Mouse (Mus musculus) neural tube, embryonic 11.5 days (tissue): ENCODE results near the gene Uspl1. TPM values are rescaled to one million over a fixed set of nuclear protein-coding genes. Genes with fewer than 3 reads are reported as not detected.

Source experiments
- ATAC-seq: fragments of 200-750 bp; cut with Nextera tagmentation; 2 replicates; pipeline ENCODE4 v1.8.0; 2017; ENCODE audit warnings: moderate number of reproducible peaks, mild to moderate bottlenecking, moderate TSS enrichment, moderate library complexity; ENCODE audit not compliant: insufficient read depth, low FRiP score, low TSS enrichment
- DNase-seq: peaks from one replicate; pipeline ENCODE4 v3.0.0-alpha.2; 2015; ENCODE audit warnings: low spot score
- H3K27ac ChIP-seq: fragments of 300-500 bp; sonication (generic); 2 replicates; pipeline ENCODE4 v1.5.1; 2014; ENCODE audit warnings: low read depth, mild to moderate bottlenecking, low read length
- H3K27me3 ChIP-seq: fragments of 300-500 bp; sonication (generic); 2 replicates; pipeline ENCODE4 v1.6.1; 2014; ENCODE audit warnings: mild to moderate bottlenecking, low read length, mixed read lengths; ENCODE audit not compliant: control insufficient read depth, insufficient read depth
- H3K36me3 ChIP-seq: fragments of 300-500 bp; sonication (generic); 2 replicates; pipeline ENCODE4 v1.6.1; 2014; ENCODE audit warnings: mild to moderate bottlenecking, low read length, moderate library complexity, mixed read lengths; ENCODE audit not compliant: control insufficient read depth, insufficient read depth
- H3K4me1 ChIP-seq: fragments of 300-500 bp; sonication (generic); 2 replicates; pipeline ENCODE4 v1.6.1; 2014; ENCODE audit warnings: low read length, mixed read lengths; ENCODE audit not compliant: control insufficient read depth, insufficient read depth
- H3K4me2 ChIP-seq: fragments of 300-500 bp; sonication (generic); 2 replicates; pipeline ENCODE4 v1.6.1; 2014; ENCODE audit warnings: low read depth, mild to moderate bottlenecking, moderate library complexity
- H3K4me3 ChIP-seq: fragments of 300-500 bp; sonication (generic); 2 replicates; pipeline ENCODE4 v1.5.1; 2014; ENCODE audit warnings: low read depth, low read length
- H3K9ac ChIP-seq: fragments of 300-500 bp; sonication (generic); 2 replicates; pipeline ENCODE4 v1.6.1; 2014; ENCODE audit warnings: mild to moderate bottlenecking, low read length
- H3K9me3 ChIP-seq: fragments of 300-500 bp; sonication (generic); 2 replicates; pipeline ENCODE4 v1.6.1; 2016; ENCODE audit warnings: low read length; ENCODE audit not compliant: control insufficient read depth
- WGBS: fragments of 180-500 bp; shearing (Covaris S2); extraction: QIAGEN DNeasy Blood & Tissue Kit; methylation state at CpG from one replicate; pipeline ENCODE4 v1.1.7; 2014; 5-methylcytosine and 5-hydroxymethylcytosine counted together
- polyA plus RNA-seq: library from polyadenylated mRNA; unstranded; fragments of >200 nt; fragmentation: Nextera tagmentation; extraction: Ambion mirVana; gene quantifications from 2 replicates; pipeline ENCODE4 v1.2.1, GENCODE M21; 2014

The Uspl1 gene
- polyA plus RNA-seq, 1 experiment from 2014 or later = 78.6 TPM

- no peak overlapping the region for H3K27ac ChIP-seq
- H3K36me3 ChIP-seq = no peaks in the 10 kb centered on the region
- no peak overlapping the region for H3K9ac ChIP-seq
- 93% methylated on average over 6 of the region's 6 CpGs for WGBS
- no peak overlapping the region for H3K4me3 ChIP-seq
- ATAC-seq (no peak), DNase-seq (no peak)
- H3K9me3 ChIP-seq = no peaks in the 10 kb centered on the region
- 0 out of 2 replicates have a peak, but pooled peaks cover 3% of the 10 kb centered on the region for H3K4me1 ChIP-seq
- H3K27me3 ChIP-seq = no peaks in the 10 kb centered on the region
- no peak overlapping the region for H3K4me2 ChIP-seq
Observed at GRCm38 (mm10) chr5:149175736-149176135, 8.4 kb upstream of the Uspl1 start.

- Histone ChIP-seq H3K27me3 (no peaks in the 10 kb centered on the region), H3K27ac (no peak overlapping the region)
- WGBS = 90% methylated on average over 5 of the region's 5 CpGs
Observed at GRCm38 (mm10) chr5:149178095-149178494, 6.1 kb upstream of the Uspl1 start.

GRCm38 (mm10) chr5:149179826-149180225 lies 4.3 kb upstream of the Uspl1 start:
- H3K27me3 ChIP-seq = no peaks in the 10 kb centered on the region
- no peak overlapping the region for H3K4me3 ChIP-seq
- no peaks in the 10 kb centered on the region for H3K4me1 ChIP-seq
- 81% methylated on average over 3 of the region's 3 CpGs for WGBS
- ATAC-seq (no peak), DNase-seq (no peak)
- H3K9ac ChIP-seq = no peak overlapping the region
- no peak overlapping the region for H3K27ac ChIP-seq
- H3K4me2 ChIP-seq = no peak overlapping the region
- no peaks in the 10 kb centered on the region for H3K9me3 ChIP-seq
- H3K36me3 ChIP-seq = no peaks in the 10 kb centered on the region

More at GRCm38 (mm10) chr5:149178095-149178494, 6.1 kb upstream of the Uspl1 start:
- H3K4me3 ChIP-seq = no peak overlapping the region
- no peak overlapping the region for H3K4me2 ChIP-seq
- no peaks in the 10 kb centered on the region for H3K4me1 ChIP-seq
- no peaks in the 10 kb centered on the region for H3K9me3 ChIP-seq
- no peak overlapping the region for H3K9ac ChIP-seq
- H3K36me3 ChIP-seq = no peaks in the 10 kb centered on the region
- no peak for ATAC-seq
- DNase-seq = no peak

- Histone ChIP-seq H3K9me3 (no peaks in the 10 kb centered on the region), H3K4me1 (peaks cover 9% of the 10 kb centered on the region), H3K27ac (no peak overlapping the region), H3K27me3 (no peaks in the 10 kb centered on the region), H3K9ac (no peak overlapping the region), H3K4me2 (no peak overlapping the region), H3K36me3 (no peaks in the 10 kb centered on the region), H3K4me3 (no peak overlapping the region)
- WGBS = 84% methylated on average over 5 of the region's 5 CpGs
- DNase-seq (no peak), ATAC-seq (no peak)
Observed at GRCm38 (mm10) chr5:149182186-149182870, 1.8 kb upstream of the Uspl1 start.

GRCm38 (mm10) chr5:149183122-149183521 lies 1.0 kb upstream of the Uspl1 start:
- no peak overlapping the region for H3K27ac ChIP-seq
- no peaks in the 10 kb centered on the region for H3K9me3 ChIP-seq
- H3K9ac ChIP-seq = peak overlapping the region; percentile 90; the same call in 1 of the 2 replicates
- no peak for DNase-seq
- no peaks in the 10 kb centered on the region for H3K27me3 ChIP-seq
- H3K4me1 ChIP-seq = peaks cover 9% of the 10 kb centered on the region
- H3K4me3 ChIP-seq = peak overlapping the region; percentile 82
- 44% methylated on average over 1 of the region's 1 CpGs for WGBS
- ATAC-seq = no peak
- peak overlapping the region; percentile 66 for H3K4me2 ChIP-seq
- H3K36me3 ChIP-seq = no peaks in the 10 kb centered on the region

- Histone ChIP-seq H3K27me3 (no peaks in the 10 kb centered on the region), H3K9me3 (no peaks in the 10 kb centered on the region), H3K36me3 (no peaks in the 10 kb centered on the region), H3K4me2 (peak overlapping the region; percentile 66), H3K9ac (peak overlapping the region; percentile 90), H3K4me1 (peaks cover 9% of the 10 kb centered on the region), H3K27ac (peak overlapping the region; percentile 94), H3K4me3 (peak overlapping the region; percentile 82)
- 0% methylated on average over 13 of the region's 13 CpGs for WGBS
- DNase-seq (no peak), ATAC-seq (no peak; the same call in 1 of the 2 replicates)
Observed at GRCm38 (mm10) chr5:149183721-149184103, 438 bp upstream of the Uspl1 start.

- H3K4me3 ChIP-seq = peak overlapping the region; percentile 82
- peak overlapping the region; percentile 77 for H3K4me2 ChIP-seq
- H3K9me3 ChIP-seq = no peaks in the 10 kb centered on the region
- H3K27ac ChIP-seq = peak overlapping the region; percentile 73
- no peaks in the 10 kb centered on the region for H3K27me3 ChIP-seq
- peak overlapping the region; percentile 75 for H3K9ac ChIP-seq
- WGBS = under 1% methylated on average over 20 of the region's 20 CpGs
- DNase-seq (no peak), ATAC-seq (peak; percentile 14)
- peaks cover 5% of the 10 kb centered on the region for H3K36me3 ChIP-seq
- H3K4me1 ChIP-seq = peaks cover 9% of the 10 kb centered on the region
Observed at GRCm38 (mm10) chr5:149184844-149185186, 665 bp downstream of the Uspl1 start.

- Histone ChIP-seq H3K4me2 (peak overlapping the region; percentile 77), H3K4me1 (peaks cover 9% of the 10 kb centered on the region), H3K9me3 (no peaks in the 10 kb centered on the region), H3K36me3 (peaks cover 7% of the 10 kb centered on the region), H3K9ac (peak overlapping the region; percentile 75; the same call in 1 of the 2 replicates), H3K27me3 (no peaks in the 10 kb centered on the region), H3K27ac (no peak overlapping the region), H3K4me3 (peak overlapping the region; percentile 82)
- WGBS = 87% methylated on average over 3 of the region's 3 CpGs
- DNase-seq (no peak), ATAC-seq (no peak)
Observed at GRCm38 (mm10) chr5:149185806-149186205, 1.7 kb downstream of the Uspl1 start.

GRCm38 (mm10) chr5:149190160-149190559 lies 6.0 kb downstream of the Uspl1 start:
- DNase-seq = no peak
- Histone ChIP-seq H3K27me3 (no peaks in the 10 kb centered on the region), H3K4me2 (no peak overlapping the region), H3K9ac (no peak overlapping the region), H3K36me3 (peaks cover 11% of the 10 kb centered on the region), H3K4me3 (no peak overlapping the region), H3K9me3 (no peaks in the 10 kb centered on the region), H3K27ac (no peak overlapping the region), H3K4me1 (peaks cover 9% of the 10 kb centered on the region)
- 89% methylated on average over 1 of the region's 1 CpGs for WGBS
- ATAC-seq = no peak
